Mouse (Mus musculus) frontal cortex, postnatal 14 days (tissue): ENCODE data around the gene Tdo2.

Experiments used
- DNase-seq, 2 experiments: peaks; one replicate each; pipeline ENCODE4 v3.0.0; 2022; ENCODE audit warnings: low spot score in 2 of 2

Tdo2 gene

GRCm38 (mm10) chr3:81943097-81943496, 32.9 kb downstream of the Tdo2 start:
- DNase-seq, result no peak

DNA sequence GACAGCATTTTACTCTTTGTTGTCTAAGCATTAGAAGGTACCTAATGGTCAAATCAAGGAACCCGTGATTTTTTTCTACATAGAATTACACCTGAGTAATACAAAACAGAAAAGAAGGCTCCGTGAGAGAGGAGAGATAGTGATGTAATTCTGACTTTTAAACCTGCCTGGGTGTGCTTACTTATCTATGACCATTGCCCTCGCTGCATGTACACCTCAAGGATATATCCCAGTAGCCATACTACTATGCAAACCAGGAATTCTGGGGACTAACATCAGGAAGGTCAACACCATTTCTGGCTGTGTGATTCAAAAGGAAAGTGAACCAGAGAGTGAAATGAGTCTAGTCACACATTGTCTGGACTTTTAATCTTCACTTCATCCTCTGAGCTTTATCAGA, 33.7 kb downstream of the Tdo2 start:
- DNase-seq, result no peak

DNA sequence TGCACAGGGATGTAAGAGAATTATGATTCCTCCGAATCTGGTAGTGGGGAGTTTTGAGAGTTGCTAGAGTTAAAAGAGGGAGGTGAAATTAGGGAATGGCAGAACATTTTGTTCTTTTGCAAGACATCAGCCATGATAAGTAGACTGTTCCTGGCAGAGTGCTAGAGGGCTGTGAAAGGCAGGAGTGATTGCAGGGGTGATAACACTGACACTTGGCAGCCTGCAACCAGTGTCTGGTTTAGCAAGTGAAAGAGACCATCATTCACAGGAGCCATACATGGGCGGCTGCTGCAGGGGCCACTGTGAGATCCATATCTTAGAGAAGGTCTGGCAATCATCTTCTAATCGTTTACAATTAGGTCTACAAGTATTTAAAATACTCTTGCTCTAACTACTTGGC, 37.1 kb downstream of the Tdo2 start:
- no peak for DNase-seq

DNA sequence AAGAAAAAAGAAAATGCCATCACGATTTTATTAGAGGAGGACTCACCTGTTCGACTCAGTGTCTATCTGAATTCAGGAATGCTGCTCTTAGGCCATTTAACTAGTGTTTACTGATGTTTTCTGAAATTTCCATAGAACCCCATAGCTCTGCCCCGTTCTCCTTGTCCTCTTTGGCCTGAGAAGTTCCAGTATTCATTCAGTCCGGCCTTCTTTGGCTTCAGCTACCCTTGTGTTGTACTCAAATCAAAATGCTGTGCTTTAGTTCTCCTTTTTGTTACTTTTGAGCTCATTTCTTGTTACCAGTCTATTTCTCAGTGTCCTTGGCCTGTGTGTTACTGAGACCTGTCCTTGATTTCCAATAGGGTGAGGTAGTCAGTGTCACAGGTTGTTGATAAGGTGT, 42.7 kb downstream of the Tdo2 start:
- no peak for DNase-seq

DNA sequence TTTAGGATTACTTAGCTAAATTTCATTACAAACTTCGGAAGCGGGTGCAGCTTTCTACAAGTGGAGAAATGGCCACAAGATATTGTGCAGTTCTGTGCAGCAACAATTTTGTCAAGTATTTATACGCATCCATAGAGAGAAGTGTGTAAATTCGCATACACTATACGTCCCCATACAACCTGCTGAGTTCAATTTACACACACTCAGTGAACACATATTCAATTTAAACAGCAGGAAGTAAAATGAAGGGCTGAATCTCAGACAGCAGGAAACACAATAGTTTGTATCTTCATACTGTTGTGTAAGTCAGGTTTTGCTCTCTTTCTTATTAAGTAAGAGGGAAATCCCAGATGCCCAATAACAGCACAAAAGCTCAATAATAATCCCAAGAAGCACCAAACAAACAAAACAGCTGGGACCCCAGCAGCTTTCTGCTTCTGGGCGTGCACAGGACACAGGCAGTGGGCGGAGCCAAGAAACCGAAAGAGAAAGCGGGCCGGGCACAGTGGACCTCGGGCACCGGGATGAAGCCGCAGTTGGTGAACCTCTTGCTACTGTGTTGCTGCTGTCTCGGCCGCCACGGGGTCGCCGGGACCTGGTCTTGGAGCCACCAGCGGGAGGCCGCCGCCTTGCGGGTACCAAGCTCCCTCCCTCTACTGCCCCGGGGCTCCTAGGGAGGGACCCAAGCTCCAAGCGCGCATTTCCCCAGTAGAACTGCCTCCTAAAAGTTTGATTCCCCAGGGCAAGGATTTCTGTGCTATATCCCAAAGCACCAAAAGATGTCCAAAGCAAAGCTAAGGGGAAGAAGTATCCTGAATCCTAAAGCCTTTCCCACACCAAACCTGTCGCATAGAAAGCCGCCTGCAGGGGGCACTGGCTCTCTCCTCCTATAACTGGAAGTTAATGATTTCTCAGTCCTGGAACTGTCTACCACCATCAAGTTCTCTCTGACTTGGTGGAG, 43.6 kb downstream of the Tdo2 start, which contains the start of gene Ctso:
TSS of gene Ctso (plus strand) at position 461 of the 961 bp plus-strand sequence.
- DNase-seq, result peak; percentile 70 to 85

DNA sequence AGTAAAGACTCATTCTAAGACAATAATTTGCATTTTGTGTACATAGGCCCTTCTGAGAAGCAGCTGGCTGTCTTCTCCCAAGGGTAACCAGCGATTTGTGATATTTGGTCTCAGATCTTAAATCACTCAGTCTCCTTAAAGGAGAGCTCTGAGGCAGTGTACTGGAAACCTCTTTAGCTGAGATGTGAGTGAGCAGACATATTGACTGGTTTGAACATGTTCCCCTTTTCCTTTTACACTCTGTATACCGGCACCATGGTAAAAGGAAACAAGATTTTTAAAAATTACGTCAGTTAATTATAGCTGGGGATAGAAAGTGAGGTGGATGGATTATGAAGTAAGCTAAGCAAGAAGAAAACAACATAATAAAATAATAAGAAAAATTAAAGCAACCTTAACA, 44.3 kb downstream of the Tdo2 start:
- no peak for DNase-seq

DNA sequence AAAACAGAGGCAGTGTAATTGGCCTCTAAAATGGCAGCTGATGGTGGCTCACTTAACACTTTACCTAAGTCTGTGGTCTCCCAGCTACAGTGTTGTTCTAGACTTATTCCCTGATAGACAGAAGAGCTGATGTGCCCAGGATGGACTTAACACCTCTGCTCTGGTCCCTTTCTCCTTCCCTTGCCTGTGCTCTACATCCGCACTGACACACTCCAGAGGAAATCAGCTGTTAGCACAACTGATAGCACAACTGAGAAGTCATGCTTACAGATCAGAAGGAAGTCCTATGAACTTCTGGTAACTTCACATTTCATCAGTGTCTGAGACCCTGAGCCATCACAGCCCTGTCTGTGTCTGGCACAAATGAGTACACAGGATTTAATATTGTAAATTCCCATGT, 46.9 kb downstream of the Tdo2 start:
- DNase-seq, result no peak

DNA sequence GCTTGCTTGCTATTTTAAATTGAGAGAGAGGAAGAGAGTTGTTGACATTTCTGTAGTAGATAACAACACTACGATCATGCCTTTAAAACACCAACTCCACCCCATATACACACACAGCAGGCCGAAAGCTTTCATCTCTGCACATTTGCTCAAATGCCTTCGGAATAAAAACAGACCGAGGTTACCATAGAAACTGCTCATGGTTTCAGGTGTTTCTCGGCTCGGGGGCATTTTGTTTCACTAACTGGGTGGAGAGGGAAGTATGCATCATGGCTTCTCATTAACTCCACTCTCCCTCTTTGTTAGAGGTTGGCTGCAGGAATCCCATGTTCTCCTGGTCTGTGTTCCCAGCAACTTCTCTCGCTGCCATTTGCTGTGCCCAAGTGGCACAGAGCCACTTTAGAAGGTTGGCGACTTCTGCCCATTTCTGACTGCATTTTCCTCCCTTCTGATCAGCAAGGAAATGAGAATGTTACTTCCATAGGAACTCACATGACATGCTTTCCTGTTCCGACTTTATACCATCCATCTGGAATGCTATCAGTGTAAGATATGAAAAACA, 49.2 kb downstream of the Tdo2 start:
- DNase-seq, result no peak

GRCm38 (mm10) chr3:81925856-81926255, 50.1 kb downstream of the Tdo2 start:
- DNase-seq, result no peak

DNA sequence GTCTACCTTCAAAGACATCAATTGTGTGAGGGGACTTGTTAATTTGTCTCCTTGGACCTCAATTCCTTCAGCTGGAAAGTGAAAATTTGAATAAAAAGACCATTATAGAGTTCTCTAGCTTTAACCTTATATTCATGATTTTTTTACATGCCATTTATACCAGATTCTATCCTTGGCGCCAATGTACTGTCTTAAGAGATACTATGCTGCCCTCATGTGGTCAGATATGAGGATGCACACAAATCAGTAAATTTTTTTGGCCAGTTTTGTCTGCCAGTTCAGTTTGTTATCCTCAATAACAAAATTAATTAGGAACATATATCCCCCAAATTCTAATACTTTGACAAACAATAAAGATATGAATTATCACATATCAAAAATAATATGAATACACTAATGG, 51.1 kb downstream of the Tdo2 start:
- DNase-seq, result no peak

DNA sequence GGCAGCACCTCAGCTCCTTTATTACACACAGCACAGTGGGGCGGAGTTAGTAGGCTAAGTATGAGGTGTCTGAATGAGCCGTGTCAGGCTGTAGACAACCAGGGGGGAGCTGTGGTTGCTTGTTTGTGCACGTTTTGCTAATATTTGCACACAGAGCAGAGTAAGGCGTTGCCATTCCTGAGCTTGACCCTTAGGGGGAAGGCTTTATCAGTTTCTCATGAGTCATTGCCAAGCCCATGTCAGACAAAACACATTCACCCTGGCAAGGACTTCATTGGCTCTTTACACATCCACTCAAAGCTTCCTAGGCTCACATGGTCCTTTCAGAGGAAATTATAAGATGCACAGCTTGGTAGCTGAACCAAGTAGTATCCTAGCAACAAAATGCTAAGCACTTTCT, 53.1 kb downstream of the Tdo2 start:
- no peak for DNase-seq

GRCm38 (mm10) chr3:81919681-81920080, 56.3 kb downstream of the Tdo2 start:
- DNase-seq, result no peak

DNA sequence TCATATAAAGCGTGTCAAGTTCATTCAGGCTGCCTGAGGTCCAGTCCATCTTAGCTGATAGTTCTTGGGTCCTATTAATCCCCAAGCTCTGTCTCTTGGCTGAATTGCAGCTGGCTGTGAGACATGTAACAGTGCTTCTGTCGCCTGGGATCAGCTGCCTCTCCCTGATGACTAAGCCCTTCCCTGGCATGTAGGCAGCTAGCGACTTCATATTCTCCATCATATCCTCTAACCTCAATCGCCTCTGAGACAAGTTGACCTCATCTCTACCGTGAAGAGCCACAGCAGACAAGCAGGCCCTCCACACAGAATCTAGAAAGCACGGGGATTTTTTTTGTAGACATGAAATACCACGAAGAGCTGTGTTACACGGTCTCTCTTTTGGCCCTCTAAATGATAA, 57.8 kb downstream of the Tdo2 start:
- no peak for DNase-seq

GRCm38 (mm10) chr3:81917354-81917935, 58.6 kb downstream of the Tdo2 start:
- no peak for DNase-seq

DNA sequence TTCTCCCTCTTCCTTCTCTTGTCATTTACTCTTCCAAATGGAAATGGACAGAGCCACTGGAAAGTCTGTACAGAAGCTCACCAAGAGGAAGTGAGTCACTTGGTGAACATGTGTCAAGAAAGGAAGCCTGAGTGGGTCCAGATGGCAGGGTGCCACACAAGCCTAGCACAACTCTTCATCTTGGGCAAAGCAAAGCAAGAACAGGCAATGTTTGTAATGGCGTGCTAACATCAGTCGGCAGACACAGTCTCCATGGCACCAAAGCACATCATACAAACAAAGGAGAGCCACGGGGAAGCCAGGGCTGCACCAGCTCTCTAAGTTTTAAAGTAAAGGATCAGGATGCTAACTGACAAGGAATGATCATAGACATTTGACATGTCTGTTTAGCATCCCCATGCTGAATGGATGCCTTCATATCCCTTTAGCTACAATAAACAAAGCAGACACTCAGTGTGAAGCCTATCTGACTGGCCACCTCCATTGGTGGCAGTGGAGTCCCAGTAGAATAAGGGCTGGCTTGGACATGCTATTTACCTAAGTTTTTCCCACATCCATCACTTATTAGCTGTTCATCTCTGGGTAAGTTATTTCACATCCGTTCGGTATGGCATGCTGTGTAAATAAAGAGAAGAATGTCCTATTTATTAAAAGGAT, 59.8 kb downstream of the Tdo2 start:
- DNase-seq, result no peak

DNA sequence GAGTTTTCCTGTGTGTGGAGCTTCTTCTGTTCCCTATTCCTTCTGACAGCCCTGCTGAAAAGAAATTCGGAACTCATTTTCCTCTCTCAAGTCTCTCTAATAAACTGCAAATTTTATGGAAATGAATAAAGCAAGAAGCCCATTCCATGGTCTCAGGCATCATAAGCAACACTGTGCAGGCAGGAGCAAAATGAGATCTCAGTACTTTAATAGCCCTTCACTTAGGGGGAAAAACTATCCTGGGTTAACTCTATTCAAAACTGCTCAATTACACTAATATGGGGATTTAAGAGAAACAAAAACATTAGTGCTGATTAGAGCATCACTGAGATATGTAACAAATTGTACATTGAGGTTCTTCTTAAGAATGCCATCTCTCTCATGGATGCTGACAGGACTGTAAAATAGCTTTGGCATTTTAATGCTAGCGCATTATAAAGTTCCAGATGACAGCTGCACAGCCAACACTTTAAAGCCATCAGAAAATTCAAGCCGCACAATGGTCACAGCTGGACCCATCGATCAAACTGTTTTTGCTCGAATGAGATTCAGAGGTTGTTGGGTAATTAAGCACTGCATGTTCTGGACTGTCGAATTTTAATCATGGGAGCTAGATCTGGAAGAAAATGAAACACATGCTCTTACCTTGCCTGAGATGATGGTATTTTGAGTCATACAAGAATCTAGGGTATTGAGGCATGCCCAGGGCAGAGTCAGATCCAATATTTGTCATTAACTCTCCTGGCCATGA, 65.5 kb downstream of the Tdo2 start:
- no peak for DNase-seq
